Mouse (Mus musculus): ENCODE measurements at regions not wholly inside any gene's neighbourhood (a gene's known extent, or its start where the extent isn't known, plus 50 kb on each side); places are given as distances from the start of the nearest gene placed in this dataset.

DNA sequence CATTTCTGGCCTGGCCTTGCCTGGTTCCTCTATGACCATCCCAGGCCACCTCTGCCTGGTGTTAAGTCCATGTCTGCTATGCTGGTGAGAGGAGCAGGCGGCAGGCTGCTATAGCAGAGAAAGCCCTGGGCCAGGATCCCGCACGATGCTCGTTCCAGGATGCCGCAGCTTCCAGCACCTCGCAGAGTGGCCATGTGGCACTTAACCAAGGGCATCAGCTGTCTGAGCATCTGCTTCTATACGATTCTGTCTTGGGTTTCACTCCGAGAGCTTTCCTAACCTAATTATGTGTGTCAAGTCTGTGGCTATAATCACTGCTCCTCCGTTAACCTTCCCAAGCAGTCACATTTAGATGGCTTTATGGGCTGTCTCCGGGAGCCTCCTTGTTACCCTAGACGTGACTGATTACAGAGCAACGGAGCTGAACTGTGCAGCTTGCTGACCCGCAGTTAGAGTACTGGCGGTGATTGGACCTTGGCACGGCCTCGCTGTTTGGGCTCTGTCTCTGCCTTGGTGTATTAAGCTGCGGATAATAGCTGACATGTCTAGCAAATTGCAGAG lies 64.4 kb downstream of the Ackr3 start:
- peaks cover 23% of the 10 kb centered on the region for H3K4me1 ChIP-seq (ENCODE audit: control insufficient read depth, insufficient read depth, low read length)
- no peaks in the 10 kb centered on the region for H3K9me3 ChIP-seq (ENCODE audit: control insufficient read depth, low read length)
- peak overlapping the region; percentile 19; the same call in 1 of the 2 replicates for H3K4me2 ChIP-seq (replicated peaks; ENCODE audit: low read depth, low read length)
- 8% methylated on average over 17 of the region's 17 CpGs for WGBS
- H3K4me3 ChIP-seq (ENCODE audit: low read length) = no peak overlapping the region
- peak; percentile 92 for ATAC-seq (ENCODE audit: low FRiP score, low TSS enrichment)
- H3K36me3 ChIP-seq (ENCODE audit: control insufficient read depth, insufficient read depth, low read length) = no peaks in the 10 kb centered on the region
- H3K9ac ChIP-seq (ENCODE audit: low read depth, low read length) = no peak overlapping the region
- H3K27me3 ChIP-seq (ENCODE audit: control insufficient read depth, insufficient read depth, low read length) = no peaks in the 10 kb centered on the region
- no peak overlapping the region for H3K27ac ChIP-seq (ENCODE audit: low read depth, low read length)

DNA sequence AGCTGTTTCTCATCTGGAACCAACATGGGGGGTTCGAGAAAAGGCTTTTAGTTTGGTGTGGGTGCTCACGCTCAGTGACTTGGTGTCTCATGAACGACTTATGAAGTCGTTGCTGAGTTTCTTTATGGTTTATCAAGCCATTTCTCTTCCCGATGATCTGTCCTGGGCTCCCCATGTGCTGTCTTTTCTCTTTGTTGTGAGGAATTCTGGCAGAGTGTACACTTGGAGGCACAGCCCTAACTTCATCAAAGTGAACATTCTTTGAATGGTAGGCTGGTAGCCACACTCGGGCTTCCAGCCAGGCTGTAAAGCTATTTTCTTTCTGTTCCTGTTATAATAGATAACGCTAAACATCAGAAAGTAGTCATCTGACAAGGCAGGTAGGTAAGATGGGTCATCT lies 65.2 kb downstream of the Ackr3 start:
- H3K4me1 ChIP-seq (ENCODE audit: control insufficient read depth, insufficient read depth, low read length) = peaks cover 23% of the 10 kb centered on the region
- H3K9ac ChIP-seq (ENCODE audit: low read depth, low read length) = no peak overlapping the region
- H3K27ac ChIP-seq (ENCODE audit: low read depth, low read length) = no peak overlapping the region
- H3K36me3 ChIP-seq (ENCODE audit: control insufficient read depth, insufficient read depth, low read length) = no peaks in the 10 kb centered on the region
- H3K27me3 ChIP-seq (ENCODE audit: control insufficient read depth, insufficient read depth, low read length) = no peaks in the 10 kb centered on the region
- ATAC-seq (ENCODE audit: low FRiP score, low TSS enrichment) = no peak
- H3K9me3 ChIP-seq (ENCODE audit: control insufficient read depth, low read length) = no peaks in the 10 kb centered on the region
- 38% methylated on average over 7 of the region's 7 CpGs for WGBS
- no peak overlapping the region for H3K4me3 ChIP-seq (ENCODE audit: low read length)
- 0 out of 2 replicates have a peak overlapping the region, but pooled peaks have one; percentile 19 for H3K4me2 ChIP-seq (replicated peaks; ENCODE audit: low read depth, low read length)

DNA sequence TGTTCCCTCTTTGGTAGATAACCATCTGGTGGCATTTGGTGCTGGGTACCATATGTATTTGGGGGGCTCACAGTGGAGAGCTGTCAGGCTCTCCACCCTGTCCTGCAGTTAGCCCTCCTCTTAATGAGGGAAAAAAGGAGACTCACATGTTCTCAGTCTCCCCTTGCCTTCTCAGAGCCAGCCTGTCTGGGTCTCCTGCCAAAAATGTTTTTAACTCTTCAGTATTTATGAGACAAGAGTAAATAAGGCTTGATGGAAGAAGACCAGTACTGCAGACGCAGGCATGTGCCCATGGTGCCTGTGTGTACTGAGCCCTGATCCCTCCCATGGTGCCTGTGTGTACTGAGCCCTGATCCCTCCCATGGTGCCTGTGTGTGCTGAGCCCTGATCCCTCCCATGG lies 66.1 kb downstream of the Ackr3 start:
- Histone ChIP-seq H3K4me2 (replicated peaks; ENCODE audit: low read depth, low read length) (no peak overlapping the region), H3K9ac (ENCODE audit: low read depth, low read length) (no peak overlapping the region), H3K9me3 (ENCODE audit: control insufficient read depth, low read length) (no peaks in the 10 kb centered on the region), H3K4me1 (ENCODE audit: control insufficient read depth, insufficient read depth, low read length) (peaks cover 23% of the 10 kb centered on the region), H3K27me3 (ENCODE audit: control insufficient read depth, insufficient read depth, low read length) (no peaks in the 10 kb centered on the region), H3K4me3 (ENCODE audit: low read length) (no peak overlapping the region), H3K27ac (ENCODE audit: low read depth, low read length) (no peak overlapping the region; the same call in 1 of the 2 replicates), H3K36me3 (ENCODE audit: control insufficient read depth, insufficient read depth, low read length) (no peaks in the 10 kb centered on the region)
- whole genome bisulfite sequencing = 61% methylated on average over 1 of the region's 1 CpGs
- ATAC-seq (ENCODE audit: low FRiP score, low TSS enrichment) = no peak

DNA sequence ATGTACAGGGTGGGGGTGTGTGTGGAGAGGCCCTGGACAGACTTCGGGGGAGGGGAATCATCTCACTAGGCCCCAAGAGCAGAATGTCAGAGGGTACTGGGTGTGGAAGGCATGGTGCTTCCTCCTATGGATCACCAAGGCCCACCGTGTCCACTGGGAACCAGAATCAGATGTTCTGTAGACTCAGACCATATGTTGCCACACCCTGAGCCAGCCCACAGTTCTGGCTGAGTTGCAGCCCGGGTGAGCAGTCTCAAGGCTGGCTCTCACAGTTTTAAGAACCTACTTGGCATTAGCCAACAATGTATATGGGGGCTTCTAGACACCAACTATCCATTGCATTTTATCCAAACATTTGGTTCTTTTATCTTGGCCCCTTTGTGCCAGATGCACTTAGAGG lies 67.5 kb downstream of the Ackr3 start:
- Histone ChIP-seq H3K36me3 (ENCODE audit: control insufficient read depth, insufficient read depth, low read length) (no peaks in the 10 kb centered on the region), H3K4me2 (replicated peaks; ENCODE audit: low read depth, low read length) (no peak overlapping the region), H3K27ac (ENCODE audit: low read depth, low read length) (no peak overlapping the region), H3K4me3 (ENCODE audit: low read length) (no peak overlapping the region), H3K4me1 (ENCODE audit: control insufficient read depth, insufficient read depth, low read length) (peaks cover 23% of the 10 kb centered on the region), H3K9ac (ENCODE audit: low read depth, low read length) (no peak overlapping the region), H3K27me3 (ENCODE audit: control insufficient read depth, insufficient read depth, low read length) (no peaks in the 10 kb centered on the region), H3K9me3 (ENCODE audit: control insufficient read depth, low read length) (no peaks in the 10 kb centered on the region)
- no peak for ATAC-seq (ENCODE audit: low FRiP score, low TSS enrichment)
- 84% methylated on average over 3 of the region's 3 CpGs for WGBS

DNA sequence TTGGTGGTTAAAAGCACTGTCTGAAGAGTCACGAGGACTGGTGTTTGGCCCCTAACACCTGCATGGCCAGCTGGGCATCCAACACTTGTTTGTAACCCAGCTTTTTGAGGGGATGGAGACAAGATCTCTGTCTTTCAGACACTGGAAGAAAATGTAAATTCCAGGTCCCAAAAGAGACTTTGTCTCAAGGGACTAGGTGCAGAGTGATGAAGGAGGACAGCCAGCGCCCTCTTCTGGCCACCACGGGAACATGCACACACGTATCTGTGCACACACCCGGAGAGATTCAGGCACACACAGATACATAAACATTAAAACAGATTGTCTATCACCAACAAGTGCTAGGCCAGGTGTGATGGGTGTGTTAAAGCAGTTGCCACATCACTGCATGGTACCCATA lies 68.6 kb downstream of the Ackr3 start:
- Histone ChIP-seq H3K9me3 (ENCODE audit: control insufficient read depth, low read length) (no peaks in the 10 kb centered on the region), H3K36me3 (ENCODE audit: control insufficient read depth, insufficient read depth, low read length) (no peaks in the 10 kb centered on the region), H3K4me3 (ENCODE audit: low read length) (no peak overlapping the region), H3K4me2 (replicated peaks; ENCODE audit: low read depth, low read length) (no peak overlapping the region), H3K9ac (ENCODE audit: low read depth, low read length) (no peak overlapping the region), H3K27ac (ENCODE audit: low read depth, low read length) (no peak overlapping the region), H3K27me3 (ENCODE audit: control insufficient read depth, insufficient read depth, low read length) (no peaks in the 10 kb centered on the region), H3K4me1 (ENCODE audit: control insufficient read depth, insufficient read depth, low read length) (peaks cover 23% of the 10 kb centered on the region)
- 95% methylated on average over 5 of the region's 5 CpGs for WGBS
- no peak for ATAC-seq (ENCODE audit: low FRiP score, low TSS enrichment)

DNA sequence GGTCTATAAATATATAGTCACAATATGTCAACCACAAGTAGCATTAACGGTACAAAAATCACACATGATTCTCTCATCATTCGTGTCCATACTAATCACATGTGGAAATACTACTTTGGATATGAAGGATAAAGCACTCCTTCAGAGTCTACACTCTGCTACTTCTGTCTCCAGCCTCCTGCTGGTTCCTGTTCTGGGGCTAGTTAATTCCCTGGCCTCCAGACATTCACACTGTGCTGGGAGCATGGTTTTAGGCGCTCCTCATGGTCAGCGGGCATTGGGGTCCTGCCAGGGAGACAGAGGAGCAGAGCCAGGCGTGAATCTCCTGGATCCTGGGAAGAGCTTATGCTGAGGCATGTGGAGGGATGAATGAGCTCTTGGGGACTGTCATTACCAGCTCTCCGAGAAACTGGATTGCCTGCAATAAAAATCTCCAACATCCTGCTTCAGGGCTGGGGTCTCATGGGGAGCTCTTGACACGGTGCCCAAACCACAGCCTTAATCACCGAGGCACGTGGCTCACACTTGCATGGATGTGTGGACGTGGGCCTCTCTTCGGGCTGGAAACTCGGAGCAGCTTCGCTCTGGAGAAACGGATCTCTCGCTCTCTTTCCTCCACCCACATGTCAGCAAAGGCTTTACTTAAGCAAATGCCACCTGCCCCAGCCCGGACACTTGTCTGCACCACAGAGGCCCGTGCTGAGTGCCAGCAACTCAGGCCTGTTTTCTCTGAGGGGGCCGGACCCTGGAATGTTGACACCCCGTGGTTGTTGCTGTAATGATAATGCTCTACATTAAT lies 69.2 kb downstream of the Ackr3 start:
- Histone ChIP-seq H3K9ac (ENCODE audit: low read depth, low read length) (no peak overlapping the region), H3K4me1 (ENCODE audit: control insufficient read depth, insufficient read depth, low read length) (peaks cover 17% of the 10 kb centered on the region), H3K27me3 (ENCODE audit: control insufficient read depth, insufficient read depth, low read length) (no peaks in the 10 kb centered on the region), H3K27ac (ENCODE audit: low read depth, low read length) (no peak overlapping the region), H3K9me3 (ENCODE audit: control insufficient read depth, low read length) (no peaks in the 10 kb centered on the region), H3K36me3 (ENCODE audit: control insufficient read depth, insufficient read depth, low read length) (no peaks in the 10 kb centered on the region), H3K4me3 (ENCODE audit: low read length) (no peak overlapping the region), H3K4me2 (replicated peaks; ENCODE audit: low read depth, low read length) (no peak overlapping the region)
- 53% methylated on average over 19 of the region's 19 CpGs for WGBS
- no peak for ATAC-seq (ENCODE audit: low FRiP score, low TSS enrichment)

DNA sequence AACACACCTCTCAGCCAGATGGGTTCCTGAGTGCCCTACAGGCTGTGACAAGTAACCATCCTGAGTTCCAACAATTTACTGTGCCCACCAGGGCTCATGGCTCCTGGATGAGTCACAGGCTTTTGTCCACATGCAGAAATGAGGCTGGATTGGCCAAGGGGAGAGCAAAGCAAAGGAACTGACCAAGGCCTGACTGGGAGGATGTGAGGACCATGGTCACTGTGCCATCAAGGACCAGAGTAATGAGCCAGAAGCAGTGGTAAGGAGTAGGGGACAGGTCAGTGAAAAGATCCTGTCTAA lies 69.8 kb downstream of the Ackr3 start:
- Histone ChIP-seq H3K9ac (ENCODE audit: low read depth, low read length) (no peak overlapping the region), H3K9me3 (ENCODE audit: control insufficient read depth, low read length) (no peaks in the 10 kb centered on the region), H3K27ac (ENCODE audit: low read depth, low read length) (no peak overlapping the region), H3K4me3 (ENCODE audit: low read length) (no peak overlapping the region), H3K4me1 (ENCODE audit: control insufficient read depth, insufficient read depth, low read length) (peaks cover 12% of the 10 kb centered on the region), H3K27me3 (ENCODE audit: control insufficient read depth, insufficient read depth, low read length) (no peaks in the 10 kb centered on the region), H3K4me2 (replicated peaks; ENCODE audit: low read depth, low read length) (no peak overlapping the region), H3K36me3 (ENCODE audit: control insufficient read depth, insufficient read depth, low read length) (no peaks in the 10 kb centered on the region)
- no peak for ATAC-seq (ENCODE audit: low FRiP score, low TSS enrichment)

DNA sequence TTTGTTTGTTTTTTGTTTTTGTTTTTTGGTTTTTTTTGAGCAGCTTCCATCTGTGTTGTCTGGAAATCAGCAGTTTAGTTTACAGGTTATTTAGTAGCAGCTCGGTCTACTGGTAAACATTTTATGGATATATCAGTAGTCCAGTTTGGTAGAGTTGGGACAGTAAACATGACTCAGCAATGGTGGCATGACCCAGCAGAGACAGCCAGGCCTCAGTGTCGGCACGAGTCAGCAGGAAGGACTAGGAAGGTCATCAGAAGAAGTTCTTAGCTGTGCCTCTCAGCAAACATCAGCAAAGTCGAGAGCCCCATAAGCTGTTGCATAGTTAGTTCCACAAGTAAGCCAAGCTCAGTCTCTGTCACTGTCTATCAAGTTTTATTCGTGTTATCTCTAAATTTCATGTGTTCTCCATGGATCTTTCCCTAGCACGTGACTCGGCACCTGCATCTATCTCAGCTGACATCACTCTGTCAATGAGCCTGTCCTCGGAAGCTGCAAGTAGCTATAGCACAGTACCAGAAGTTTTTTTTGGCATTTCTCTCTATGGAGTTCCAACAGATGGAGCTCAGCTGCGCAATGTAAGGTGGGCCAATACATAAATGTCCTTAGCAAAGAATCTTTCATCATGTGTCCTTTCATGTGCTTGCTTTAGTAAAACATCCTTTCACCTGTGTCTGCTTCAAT lies 71.3 kb downstream of the Ackr3 start:
- Histone ChIP-seq H3K4me2 (replicated peaks; ENCODE audit: low read depth, low read length) (no peak overlapping the region), H3K9ac (ENCODE audit: low read depth, low read length) (no peak overlapping the region), H3K4me1 (ENCODE audit: control insufficient read depth, insufficient read depth, low read length) (0 out of 2 replicates have a peak, but pooled peaks cover 2% of the 10 kb centered on the region), H3K9me3 (ENCODE audit: control insufficient read depth, low read length) (no peaks in the 10 kb centered on the region), H3K27me3 (ENCODE audit: control insufficient read depth, insufficient read depth, low read length) (no peaks in the 10 kb centered on the region), H3K36me3 (ENCODE audit: control insufficient read depth, insufficient read depth, low read length) (no peaks in the 10 kb centered on the region), H3K27ac (ENCODE audit: low read depth, low read length) (no peak overlapping the region), H3K4me3 (ENCODE audit: low read length) (no peak overlapping the region)
- 91% methylated on average over 9 of the region's 9 CpGs for WGBS
- no peak for ATAC-seq (ENCODE audit: low FRiP score, low TSS enrichment)
